Mouse (Mus musculus) activated CD4-positive, CD25-positive, alpha-beta regulatory T cell, adult 4 months (primary cell): ENCODE measurements around the gene Nptn. TPM values are rescaled to one million over a fixed set of nuclear protein-coding genes. Genes with fewer than 3 reads are reported as not detected.
A peak's percentile ranks its signal among the peaks of the same experiment; 100 is the strongest.

Source experiments
- ATAC-seq: one replicate; pipeline ENCODE4 v1.8.0; 2017
- polyA plus RNA-seq, 2 experiments: library from polyadenylated mRNA; unstranded; fragments of 100-300 nt; shearing (Covaris generic); gene quantifications; one replicate each; pipeline ENCODE4 v1.2.1; 2017

The Nptn gene
- polyA plus RNA-seq = 100 to 1,000 TPM; 106 to 119 TPM

GRCm38 (mm10) chr9:58581958-58582540, at the start of gene Nptn:
TSS of gene Nptn (plus strand) at chr9:58582240.
- peak; percentile 82 for ATAC-seq

DNA sequence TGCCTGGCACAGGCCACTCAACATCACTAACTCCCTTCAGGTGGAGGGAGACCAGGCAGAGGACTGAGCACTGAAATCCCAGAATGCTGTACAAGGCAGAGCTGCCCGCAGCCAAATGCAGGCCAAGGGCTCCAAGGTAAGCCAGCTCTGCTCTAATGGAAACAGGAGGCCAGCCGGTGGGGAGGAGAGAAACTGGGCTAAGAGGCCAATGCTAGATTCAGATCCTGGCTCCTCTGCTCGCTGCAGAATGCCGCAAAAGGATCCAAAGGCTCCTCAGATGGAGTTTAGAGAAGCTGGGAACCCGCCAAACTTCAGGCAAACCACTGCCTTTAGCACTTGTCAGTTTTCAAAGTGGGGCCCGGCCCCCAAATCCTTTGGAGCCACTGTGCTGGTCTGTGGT, 48.7 kb upstream of the Nptn start:
- no peak for ATAC-seq

DNA sequence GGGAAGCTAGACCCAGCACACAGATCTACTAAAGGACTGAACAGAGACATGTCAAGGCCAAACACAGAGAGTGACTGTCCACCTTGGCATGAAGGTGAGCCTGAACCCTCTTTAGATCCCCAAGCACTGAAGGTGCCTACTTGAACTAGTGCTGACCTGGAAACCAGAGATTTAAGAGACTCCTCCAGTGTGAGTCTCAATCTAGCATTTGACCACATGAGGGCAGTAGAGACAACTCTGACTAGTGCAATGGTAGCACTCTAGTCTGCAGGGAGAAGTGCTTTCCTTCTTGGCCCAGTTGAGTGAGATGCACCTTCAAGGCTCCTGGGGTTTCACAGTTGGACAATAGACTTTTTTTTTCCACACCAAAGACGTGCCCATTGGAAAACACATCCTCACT, 47.3 kb upstream of the Nptn start:
- ATAC-seq = peak; percentile 23

GRCm38 (mm10) chr9:58535447-58536134, 46.4 kb upstream of the Nptn start:
- ATAC-seq = no peak

- ATAC-seq = no peak
Measured at GRCm38 (mm10) chr9:58537774-58538173, 44.3 kb upstream of the Nptn start.

- no peak for ATAC-seq
Measured at GRCm38 (mm10) chr9:58539886-58540285, 42.2 kb upstream of the Nptn start.

DNA sequence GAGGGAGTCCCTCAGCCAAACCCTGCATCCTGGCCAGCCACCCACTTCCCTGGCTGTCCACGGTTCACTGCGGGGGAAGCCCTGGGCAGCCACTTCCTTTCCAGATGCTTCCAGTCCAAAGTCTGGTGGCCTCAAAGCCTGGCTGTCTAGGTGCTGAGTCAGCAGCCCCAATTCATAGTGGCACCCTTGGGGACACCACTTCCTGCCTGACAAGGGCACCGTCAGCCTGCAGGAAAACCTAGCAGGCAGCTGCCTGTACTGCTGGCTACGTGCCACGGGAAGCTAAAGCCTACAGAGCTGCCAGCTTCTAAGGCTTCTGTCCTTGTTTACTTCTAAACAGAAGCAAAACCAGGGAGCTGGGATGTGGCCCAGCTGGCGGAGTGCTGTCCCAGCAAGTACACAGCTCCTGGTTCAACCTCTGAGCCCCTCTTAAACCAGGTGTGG, 40.1 kb upstream of the Nptn start:
- peak; percentile 32 for ATAC-seq

DNA sequence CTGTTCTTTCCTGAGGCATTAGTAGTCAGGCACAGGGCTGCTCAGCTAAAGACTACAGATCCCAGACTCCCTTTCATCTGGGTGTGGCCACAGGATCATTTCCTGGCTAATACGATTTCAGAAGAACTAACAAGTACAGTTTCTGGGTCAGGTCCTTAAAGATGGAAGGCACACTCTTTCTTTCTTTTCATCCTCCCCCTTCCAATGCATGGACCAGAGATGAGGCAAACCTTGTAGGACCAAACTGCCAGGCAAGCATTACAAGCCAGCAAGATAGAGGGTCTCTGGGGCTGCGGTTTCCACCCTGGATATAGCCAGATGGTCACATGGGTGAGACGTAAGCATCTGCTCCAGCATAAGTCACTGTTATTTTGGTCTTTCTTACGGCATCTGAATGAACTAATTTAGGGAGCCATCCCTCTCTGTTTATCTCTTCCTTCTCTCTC, 37.1 kb upstream of the Nptn start:
- no peak for ATAC-seq

GRCm38 (mm10) chr9:58545428-58545827, 36.6 kb upstream of the Nptn start:
- no peak for ATAC-seq

- no peak for ATAC-seq
Measured at GRCm38 (mm10) chr9:58546630-58547360, 35.2 kb upstream of the Nptn start.

GRCm38 (mm10) chr9:58548897-58549296, 33.1 kb upstream of the Nptn start:
- ATAC-seq = no peak

DNA sequence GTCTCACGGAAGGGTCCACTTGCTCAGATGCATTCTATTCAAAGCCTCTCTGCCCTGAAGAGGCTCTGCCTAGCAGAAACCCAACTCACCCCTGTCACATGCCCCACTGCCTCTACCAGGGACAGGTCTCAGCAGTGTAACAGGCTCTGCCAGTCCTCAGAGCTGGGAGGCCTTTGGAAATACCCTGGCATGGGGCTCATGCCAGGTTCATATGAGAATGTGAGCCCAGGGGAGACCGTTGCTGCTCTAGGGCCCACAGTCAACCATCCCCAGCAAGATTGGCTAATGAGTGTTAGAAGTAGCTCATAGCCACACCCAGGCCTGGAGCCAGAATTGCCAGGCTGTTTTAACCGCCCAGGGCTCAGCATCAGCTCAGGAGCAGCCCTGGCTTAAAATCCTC, 32.3 kb upstream of the Nptn start:
- no peak for ATAC-seq

- ATAC-seq = no peak
Measured at GRCm38 (mm10) chr9:58550928-58551327, 31.1 kb upstream of the Nptn start.

DNA sequence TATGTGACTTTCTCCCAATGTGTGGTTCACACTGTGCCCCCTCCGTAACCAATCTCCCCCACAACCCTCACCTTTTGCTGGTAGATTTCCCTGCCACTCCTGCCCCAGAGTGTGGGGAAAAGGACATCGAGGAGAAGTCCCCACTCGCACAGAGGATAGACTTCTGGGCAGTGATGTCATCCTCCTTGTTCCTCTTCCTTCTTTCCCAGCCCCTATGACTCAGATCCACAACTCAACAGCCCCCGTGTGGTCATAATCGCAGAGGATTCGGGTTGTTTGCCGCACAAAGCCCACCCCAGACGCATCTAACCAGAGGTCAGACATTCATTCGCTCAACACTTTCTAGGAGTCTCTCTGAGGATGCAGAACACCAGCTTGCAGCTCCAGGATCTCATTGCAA, 30.0 kb upstream of the Nptn start:
- ATAC-seq = no peak

DNA sequence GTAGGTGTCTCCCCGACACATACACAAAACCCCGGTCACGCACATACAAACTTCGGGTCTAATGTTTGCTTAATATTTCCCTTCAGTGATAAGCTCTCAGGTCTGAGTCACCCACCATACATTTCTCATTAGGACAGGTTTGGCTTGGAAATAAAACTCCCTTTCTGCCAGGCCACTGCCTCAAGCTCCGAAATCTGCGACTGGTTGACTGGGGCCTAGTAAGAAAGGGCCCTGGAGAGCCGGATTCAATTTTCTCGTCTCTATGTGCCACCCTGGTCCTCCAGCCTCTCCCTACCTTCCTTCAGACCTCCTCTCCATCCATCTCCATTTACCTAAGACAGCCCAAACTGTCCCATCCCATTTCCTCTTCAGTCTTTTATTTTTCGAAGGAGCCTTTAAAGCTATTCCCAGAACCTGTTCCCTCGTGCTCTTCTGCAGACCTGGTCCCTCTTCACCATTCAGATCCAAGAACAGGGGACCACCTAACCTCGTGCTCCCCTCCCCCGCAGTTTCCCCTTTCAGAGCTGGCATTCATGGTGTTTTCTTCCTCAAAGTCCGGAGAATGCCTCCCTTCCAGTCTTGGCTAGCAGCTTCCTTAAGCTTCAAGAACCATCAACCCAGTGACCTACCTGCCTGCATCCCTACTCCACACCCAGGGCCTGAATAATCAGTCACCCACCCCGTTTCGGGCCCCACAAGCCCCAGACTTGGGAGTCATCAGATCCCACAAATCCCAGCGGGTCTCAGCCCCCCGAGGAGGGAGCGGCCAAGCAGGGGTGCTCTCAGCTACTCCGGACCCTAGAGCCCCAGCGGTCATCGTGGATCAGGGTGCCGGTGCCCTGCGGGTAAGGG, 27.8 kb upstream of the Nptn start:
- ATAC-seq = no peak

DNA sequence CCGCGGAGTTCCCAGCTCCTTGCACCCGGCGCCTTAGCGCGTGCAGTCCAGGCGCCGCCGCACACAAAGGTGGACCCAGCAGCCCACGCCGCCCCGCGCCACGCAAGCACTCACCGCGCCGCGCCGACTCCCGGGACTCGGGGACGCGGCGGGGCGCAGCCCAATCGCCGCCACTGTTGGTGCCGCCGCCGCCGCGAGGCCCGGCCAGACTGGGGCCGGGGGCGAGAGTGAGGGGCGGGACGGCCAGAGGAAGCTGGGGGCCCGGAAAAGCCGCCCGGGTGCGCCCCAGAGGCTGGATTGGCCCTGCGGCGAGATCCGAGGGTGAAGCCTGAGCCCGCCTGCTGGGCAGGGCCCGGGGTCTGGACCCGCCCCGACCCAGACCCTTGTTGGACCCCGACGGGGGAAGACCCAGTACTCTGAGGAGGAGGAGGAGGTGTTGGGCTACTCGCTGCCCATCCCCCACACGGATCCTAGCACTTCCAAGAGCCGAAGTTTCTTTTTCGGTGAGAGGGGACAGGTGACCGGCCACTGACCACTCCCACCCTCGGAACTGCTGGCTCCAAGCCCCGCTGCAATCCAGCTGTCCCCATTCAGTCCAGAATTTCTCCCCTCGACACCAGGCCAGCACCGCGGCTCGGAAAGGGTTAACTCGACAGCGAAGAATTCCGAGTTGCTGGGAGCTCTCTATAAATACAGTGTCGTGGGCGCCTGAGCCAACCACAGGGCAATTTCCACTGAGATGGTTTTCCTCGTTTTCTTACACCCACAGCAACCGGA, 26.9 kb upstream of the Nptn start, which contains the start of gene Cd276:
Cd276 (minus strand) TSS at position 530 of the 777 bp plus-strand sequence.
- ATAC-seq = no peak

DNA sequence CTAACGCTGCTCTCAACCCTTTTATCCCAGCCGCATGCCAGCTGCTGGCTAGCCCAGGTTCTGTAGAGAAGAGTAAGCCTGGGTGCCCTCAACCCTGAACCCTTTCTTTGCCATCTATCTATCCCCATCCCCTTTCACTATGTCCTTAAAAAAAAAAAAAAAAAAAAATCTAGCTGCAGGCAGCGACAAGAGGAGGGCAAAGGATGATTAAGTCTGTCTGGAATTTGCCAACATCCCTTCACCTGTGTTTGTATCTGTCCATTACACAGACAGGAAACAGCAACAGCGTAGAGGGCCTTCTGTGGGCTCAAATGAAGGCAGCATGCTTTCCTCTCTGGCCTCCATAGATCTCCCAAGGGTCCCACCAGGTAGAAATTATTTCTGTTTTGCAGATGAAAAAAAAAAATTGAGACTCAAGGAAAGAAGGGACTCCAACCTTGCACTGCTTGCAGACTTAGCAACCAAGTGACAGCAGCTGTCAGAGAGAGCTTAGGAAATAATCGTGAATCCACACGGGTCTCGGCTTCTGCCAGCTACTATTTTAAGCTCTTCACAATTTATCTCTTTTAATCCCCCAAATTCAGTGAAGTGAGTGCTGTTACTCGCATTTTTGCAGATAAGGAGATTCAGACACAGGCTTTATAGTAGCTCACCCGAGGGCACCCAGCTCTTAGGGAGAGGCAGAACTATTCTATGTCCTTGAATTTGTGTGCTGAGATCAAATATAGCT, 26.2 kb upstream of the Nptn start:
- ATAC-seq = no peak

DNA sequence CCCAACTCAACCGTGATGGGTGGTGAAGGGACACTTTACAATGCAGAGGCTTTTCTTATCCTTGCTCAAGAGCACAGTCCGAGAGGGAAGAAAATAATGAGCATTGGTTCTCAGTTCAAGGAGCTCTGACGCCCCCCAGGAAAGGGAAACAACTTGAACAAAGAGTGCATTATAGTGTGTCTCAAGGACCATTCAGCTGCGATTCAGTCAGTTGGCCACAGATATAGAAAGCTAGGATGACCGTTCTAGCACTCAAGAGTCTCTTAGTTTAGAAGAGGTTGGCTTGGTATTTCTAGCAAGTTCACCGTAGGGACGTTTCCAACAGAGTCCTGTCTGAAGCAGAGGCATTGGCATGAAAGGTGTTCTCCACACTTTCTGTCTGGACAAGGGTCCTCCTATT, 25.4 kb upstream of the Nptn start:
- ATAC-seq = no peak

GRCm38 (mm10) chr9:58557457-58558455, 24.3 kb upstream of the Nptn start:
- no peak for ATAC-seq

GRCm38 (mm10) chr9:58560211-58560610, 21.8 kb upstream of the Nptn start:
- no peak for ATAC-seq
